Mouse (Mus musculus): ENCODE results near the gene AA986860. TPM values are rescaled to one million over a fixed set of nuclear protein-coding genes. Genes with fewer than 3 reads are reported as not detected.

AA986860 gene
- polyA plus RNA-seq, 1 experiment from 2014 or later: 0.73 TPM

DNA sequence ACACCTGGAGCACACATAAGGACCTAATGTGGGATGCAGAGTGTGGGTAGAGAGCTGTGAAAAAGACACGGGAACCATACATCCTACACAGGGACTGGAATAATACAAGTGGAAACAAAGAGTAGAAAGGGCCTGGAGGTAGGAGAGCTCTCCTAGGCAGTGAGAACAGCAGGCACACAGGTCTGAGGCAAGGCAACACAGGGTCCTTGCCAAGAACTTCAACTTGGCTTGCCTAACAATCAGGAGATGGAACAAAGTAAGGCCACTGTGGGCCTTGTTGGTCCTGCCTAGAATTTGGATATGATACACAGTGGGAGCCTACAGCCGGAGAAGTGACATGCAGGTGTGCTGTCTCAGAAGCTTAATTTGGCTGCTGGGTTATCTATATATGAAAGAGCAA, 38.1 kb downstream of the AA986860 start:
- Histone ChIP-seq H3K27me3 (ENCODE audit: insufficient read depth, poor library complexity, severe bottlenecking) (no peaks in the 10 kb centered on the region), H3K27ac (no peak overlapping the region), H3K9me3 (no peaks in the 10 kb centered on the region), H3K36me3 (no peaks in the 10 kb centered on the region), H3K4me3 (no peak overlapping the region), H3K4me1 (replicated peaks) (0 out of 2 replicates have a peak, but pooled peaks cover 1% of the 10 kb centered on the region)
- 90% methylated on average over 2 of the region's 2 CpGs for WGBS
- no peak for DNase-seq (ENCODE audit: low spot score)

DNA sequence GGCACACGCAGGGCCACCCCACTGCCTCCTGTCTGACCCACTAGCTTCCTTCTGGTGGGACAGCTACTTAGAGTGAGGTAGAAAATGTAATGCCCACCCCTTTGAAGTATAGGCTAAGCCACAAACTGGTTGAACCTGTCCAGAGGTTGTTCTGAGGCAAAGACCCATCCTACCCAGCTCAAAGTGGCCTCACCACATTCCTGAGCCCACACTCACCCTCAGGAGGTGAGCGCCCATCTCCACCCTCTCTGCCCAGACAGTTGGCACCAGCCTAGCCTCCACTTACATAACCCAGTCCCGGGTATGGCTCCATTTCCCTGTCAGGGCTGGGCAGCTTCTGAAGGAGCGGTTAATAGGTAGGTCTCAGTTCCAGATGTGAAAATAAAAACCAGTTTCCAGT, 38.7 kb downstream of the AA986860 start:
- no peak for DNase-seq (ENCODE audit: low spot score)
- Histone ChIP-seq H3K27ac (no peak overlapping the region), H3K4me3 (no peak overlapping the region), H3K36me3 (no peaks in the 10 kb centered on the region), H3K4me1 (replicated peaks) (0 out of 2 replicates have a peak, but pooled peaks cover 6% of the 10 kb centered on the region), H3K9me3 (no peaks in the 10 kb centered on the region), H3K27me3 (ENCODE audit: insufficient read depth, poor library complexity, severe bottlenecking) (no peaks in the 10 kb centered on the region)
- WGBS: 86% methylated on average over 4 of the region's 4 CpGs

DNA sequence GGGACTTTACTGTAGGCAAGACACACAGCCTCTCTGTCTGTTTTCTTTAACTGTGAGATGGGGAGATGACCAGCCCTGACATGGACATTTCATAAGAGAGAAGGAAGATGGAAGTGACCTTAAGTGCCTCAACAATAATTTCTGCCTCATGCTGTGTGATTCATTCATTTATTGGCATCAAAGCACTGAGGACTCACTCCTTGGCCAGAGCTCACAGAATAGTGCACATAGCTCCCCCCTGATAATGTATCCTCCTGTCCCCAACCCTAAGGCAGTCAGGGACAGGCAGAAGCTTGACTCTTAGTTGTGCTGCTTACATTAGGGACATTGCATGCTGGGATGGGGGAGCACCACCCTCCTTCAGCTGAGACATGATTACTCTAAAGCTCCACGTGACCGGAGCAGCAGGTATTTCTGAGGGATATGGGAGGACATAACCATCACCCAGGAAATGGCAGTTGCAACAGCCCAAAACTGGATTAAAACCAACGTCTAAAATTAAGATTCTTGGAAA, 39.3 kb downstream of the AA986860 start:
- Histone ChIP-seq H3K4me1 (replicated peaks) (0 out of 2 replicates have a peak, but pooled peaks cover 10% of the 10 kb centered on the region), H3K4me3 (no peak overlapping the region), H3K9me3 (no peaks in the 10 kb centered on the region), H3K27ac (no peak overlapping the region), H3K36me3 (no peaks in the 10 kb centered on the region), H3K27me3 (ENCODE audit: insufficient read depth, poor library complexity, severe bottlenecking) (no peaks in the 10 kb centered on the region)
- DNase-seq (ENCODE audit: low spot score): no peak
- 81% methylated on average over 3 of the region's 3 CpGs for WGBS

DNA sequence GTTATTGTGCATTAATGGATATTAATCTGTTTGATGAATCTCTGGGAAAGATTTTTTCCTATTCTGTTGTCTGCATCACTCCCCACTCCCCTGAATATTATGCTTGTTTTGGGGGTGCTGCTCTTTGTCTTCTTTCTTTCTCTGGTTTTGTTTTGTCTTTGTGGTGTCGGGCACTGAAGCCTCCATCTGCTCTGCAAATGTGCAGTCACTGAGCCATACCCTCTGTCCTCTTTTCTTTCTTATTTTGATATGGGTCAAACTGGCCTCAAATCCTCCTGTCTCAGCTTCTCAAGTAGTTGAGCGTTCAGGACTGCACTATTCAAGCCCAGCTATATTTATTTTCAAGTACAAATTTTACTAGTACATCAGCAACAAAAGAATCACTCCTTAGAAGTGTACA, 43.5 kb downstream of the AA986860 start:
- 0 out of 2 replicates have a peak, but pooled peaks cover 10% of the 10 kb centered on the region for H3K4me1 ChIP-seq (replicated peaks)
- WGBS: 51% methylated on average over 2 of the region's 2 CpGs
- H3K4me3 ChIP-seq: no peak overlapping the region
- H3K9me3 ChIP-seq: no peaks in the 10 kb centered on the region
- H3K36me3 ChIP-seq: no peaks in the 10 kb centered on the region
- no peak for DNase-seq (ENCODE audit: low spot score)
- H3K27me3 ChIP-seq (ENCODE audit: insufficient read depth, poor library complexity, severe bottlenecking): no peaks in the 10 kb centered on the region
- no peak overlapping the region; the same call in 1 of the 2 replicates for H3K27ac ChIP-seq

DNA sequence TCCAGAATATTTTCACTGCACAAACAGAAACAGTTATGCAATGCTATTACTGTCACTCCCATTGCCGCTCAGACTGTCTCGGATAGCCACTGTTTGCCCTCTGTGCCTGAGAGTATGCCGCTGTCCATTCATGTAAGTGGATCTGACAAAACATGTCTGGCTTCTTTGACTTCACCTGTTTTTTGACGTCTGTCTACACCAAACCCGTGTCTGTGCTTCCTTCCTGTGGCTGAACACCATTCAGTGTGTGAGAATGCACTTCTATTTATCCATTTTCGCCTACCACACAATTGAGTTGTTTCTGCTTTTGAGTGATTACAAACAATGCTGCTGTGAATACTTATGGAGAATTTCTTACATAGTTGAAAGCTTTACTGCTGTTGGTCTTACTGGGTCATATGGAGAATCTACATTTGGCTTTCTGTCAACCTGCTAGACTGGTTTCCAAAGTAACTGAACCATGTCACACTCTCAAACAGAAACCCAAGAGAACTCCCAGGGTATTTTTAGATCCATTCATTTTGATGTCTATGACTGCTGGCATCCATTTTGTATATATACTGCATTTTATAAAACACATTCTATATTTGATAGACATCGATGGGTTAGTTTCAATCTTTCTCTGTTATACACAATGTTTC, 44.0 kb downstream of the AA986860 start:
- DNase-seq (ENCODE audit: low spot score): no peak
- no peaks in the 10 kb centered on the region for H3K27me3 ChIP-seq (ENCODE audit: insufficient read depth, poor library complexity, severe bottlenecking)
- H3K27ac ChIP-seq: no peak overlapping the region; the same call in 1 of the 2 replicates
- 77% methylated on average over 7 of the region's 7 CpGs for WGBS
- no peaks in the 10 kb centered on the region for H3K36me3 ChIP-seq
- H3K4me1 ChIP-seq (replicated peaks): 0 out of 2 replicates have a peak, but pooled peaks cover 10% of the 10 kb centered on the region
- no peaks in the 10 kb centered on the region for H3K9me3 ChIP-seq
- H3K4me3 ChIP-seq: no peak overlapping the region

DNA sequence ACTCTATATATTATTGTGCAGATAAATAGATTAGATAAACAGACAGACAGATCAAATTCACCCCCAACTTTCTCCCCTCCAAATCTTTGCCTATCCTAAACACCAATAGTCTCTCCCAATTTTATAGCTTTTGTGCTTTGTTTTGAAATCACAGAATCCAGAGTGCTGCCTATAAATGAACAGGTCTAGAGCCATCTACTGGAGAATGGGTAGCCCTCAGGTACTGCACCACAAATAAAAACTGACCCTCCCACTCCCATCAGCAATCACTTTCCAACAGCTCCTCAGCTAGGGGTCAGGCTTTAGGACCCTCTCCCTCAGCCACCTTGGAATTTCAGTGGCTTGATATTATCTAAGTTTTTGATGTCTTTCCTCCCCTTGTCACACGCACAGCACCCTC, 44.9 kb downstream of the AA986860 start:
- Histone ChIP-seq H3K4me3 (no peak overlapping the region), H3K9me3 (no peaks in the 10 kb centered on the region), H3K27me3 (ENCODE audit: insufficient read depth, poor library complexity, severe bottlenecking) (no peaks in the 10 kb centered on the region), H3K27ac (no peak overlapping the region), H3K36me3 (no peaks in the 10 kb centered on the region), H3K4me1 (replicated peaks) (0 out of 2 replicates have a peak, but pooled peaks cover 10% of the 10 kb centered on the region)
- DNase-seq (ENCODE audit: low spot score): no peak
- WGBS: 85% methylated on average over 1 of the region's 1 CpGs

DNA sequence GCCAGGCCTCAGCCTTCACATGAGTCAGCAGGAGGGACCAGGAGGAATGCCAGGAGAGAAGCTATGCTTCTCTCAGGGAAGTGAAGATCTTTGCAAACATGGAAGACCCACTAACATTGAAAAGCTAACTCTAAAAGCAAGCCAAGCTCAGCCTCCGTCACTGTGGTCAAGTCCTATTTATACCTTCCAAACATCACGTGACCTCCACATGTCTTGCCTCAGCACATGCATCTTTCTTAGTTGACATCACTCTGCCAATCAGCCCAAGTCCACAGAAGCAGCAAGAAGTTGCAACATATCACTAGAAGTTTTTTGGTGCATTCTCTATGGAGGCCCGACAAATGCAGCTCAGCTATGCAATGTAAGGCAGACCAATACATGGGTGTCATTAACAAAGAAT, 48.1 kb downstream of the AA986860 start:
- Histone ChIP-seq H3K4me3 (no peak overlapping the region), H3K27me3 (ENCODE audit: insufficient read depth, poor library complexity, severe bottlenecking) (no peaks in the 10 kb centered on the region), H3K4me1 (replicated peaks) (0 out of 2 replicates have a peak, but pooled peaks cover 9% of the 10 kb centered on the region), H3K27ac (no peak overlapping the region), H3K9me3 (no peaks in the 10 kb centered on the region), H3K36me3 (no peaks in the 10 kb centered on the region)
- 91% methylated on average over 3 of the region's 3 CpGs for WGBS
- no peak for DNase-seq (ENCODE audit: low spot score)

DNA sequence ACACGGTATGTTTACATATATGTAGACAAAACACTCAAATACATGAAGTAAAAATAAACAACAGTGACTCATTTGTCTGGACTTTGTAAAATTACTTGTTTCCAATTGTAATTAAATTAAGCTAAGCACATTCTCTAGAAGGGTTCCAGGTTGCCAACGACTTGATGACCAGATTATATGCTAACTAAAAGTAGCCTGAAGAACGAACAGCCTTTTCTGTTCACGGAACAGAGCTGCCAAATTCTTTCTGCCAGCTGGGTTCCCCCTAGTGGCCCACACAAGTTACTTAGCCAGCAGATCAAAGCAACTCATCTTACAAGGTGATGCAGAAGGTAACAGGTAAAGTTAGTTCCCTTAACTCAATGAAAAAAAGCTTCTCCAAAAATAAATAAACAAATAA, 52.3 kb downstream of the AA986860 start:
- DNase-seq (ENCODE audit: low spot score): no peak
- 38% methylated on average over 4 of the region's 4 CpGs for WGBS
- Histone ChIP-seq H3K9me3 (no peaks in the 10 kb centered on the region), H3K27me3 (ENCODE audit: insufficient read depth, poor library complexity, severe bottlenecking) (no peaks in the 10 kb centered on the region), H3K4me3 (no peak overlapping the region), H3K27ac (no peak overlapping the region), H3K4me1 (replicated peaks) (no peaks in the 10 kb centered on the region), H3K36me3 (no peaks in the 10 kb centered on the region)

DNA sequence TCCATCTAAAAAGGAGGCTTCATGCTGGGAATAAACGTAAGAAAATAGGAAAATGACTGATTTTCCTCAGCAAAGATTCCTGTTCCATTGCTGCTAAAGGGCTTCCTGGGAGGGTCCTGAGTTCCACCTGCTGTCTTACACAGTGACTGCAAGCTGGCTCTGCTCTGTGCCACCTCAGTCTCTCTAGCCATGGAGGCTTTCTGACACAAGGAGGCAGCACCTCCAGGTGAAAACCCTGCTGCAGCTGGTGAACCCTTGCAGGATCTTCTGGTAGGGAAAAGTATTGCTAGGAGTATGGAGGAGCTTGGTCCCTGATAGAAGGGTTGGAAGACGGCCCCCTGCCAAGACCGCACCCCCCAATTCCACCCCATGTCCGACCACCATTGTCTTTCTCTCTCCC, 55.2 kb downstream of the AA986860 start:
- DNase-seq (ENCODE audit: low spot score): no peak
- Histone ChIP-seq H3K27ac (no peak overlapping the region), H3K9me3 (0 out of 2 replicates have a peak, but pooled peaks cover 3% of the 10 kb centered on the region), H3K4me1 (replicated peaks) (peaks cover 13% of the 10 kb centered on the region), H3K27me3 (ENCODE audit: insufficient read depth, poor library complexity, severe bottlenecking) (no peaks in the 10 kb centered on the region), H3K36me3 (no peaks in the 10 kb centered on the region), H3K4me3 (no peak overlapping the region)
- WGBS: 40% methylated on average over 4 of the region's 4 CpGs

DNA sequence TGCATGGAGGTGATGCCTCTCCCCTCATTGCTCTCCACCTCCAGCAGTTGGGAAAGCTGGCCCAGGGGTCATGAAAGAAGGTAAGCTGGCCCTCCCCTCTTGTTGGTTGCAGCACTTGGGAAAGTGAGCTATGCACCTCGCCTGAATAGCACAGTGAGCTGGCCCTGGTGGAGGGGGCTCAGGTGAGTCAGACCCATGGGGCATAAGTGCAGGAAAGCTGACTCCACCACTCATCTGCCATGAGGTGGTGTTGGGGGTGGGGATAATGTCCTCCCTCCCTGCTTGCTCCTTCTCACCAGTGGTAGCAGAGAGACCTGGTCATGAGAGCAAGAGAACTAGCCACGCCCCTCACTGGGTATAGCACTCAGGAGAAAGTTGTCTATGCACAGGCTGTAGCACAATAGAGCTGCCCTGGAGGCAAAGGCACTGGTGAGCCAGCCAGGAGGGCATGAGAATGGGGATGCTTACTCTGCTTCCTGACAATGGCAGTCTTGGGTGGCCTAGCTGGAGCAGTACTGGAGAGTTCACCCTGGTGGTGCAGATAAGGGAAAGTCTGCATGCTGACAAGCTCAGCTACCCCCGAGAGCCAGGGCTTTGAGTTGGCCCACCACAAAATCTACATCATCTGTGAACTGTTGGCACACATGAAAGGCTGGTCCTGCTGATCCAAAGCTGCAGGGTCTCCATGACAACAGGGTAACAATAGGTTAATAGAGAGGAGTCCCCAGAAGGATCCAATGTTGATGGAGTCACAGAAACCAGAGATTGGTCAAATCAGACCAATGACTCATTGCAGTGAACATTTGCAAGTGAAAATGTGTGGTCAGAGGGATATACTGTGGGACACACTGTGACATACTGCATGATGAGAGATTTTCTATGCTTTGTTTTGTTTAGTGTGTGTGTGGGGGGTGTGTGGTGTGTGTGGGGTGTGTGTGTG, 58.0 kb downstream of the AA986860 start:
- H3K27me3 ChIP-seq (ENCODE audit: insufficient read depth, poor library complexity, severe bottlenecking): no peaks in the 10 kb centered on the region
- peaks cover 13% of the 10 kb centered on the region for H3K4me1 ChIP-seq (replicated peaks)
- no peak overlapping the region for H3K4me3 ChIP-seq
- peaks cover 6% of the 10 kb centered on the region; the same call in 1 of the 2 replicates for H3K9me3 ChIP-seq
- no peak overlapping the region for H3K27ac ChIP-seq
- 58% methylated on average over 3 of the region's 3 CpGs for WGBS
- no peaks in the 10 kb centered on the region for H3K36me3 ChIP-seq
- no peak for DNase-seq (ENCODE audit: low spot score)

Data from hindbrain, embryonic 10.5 days (tissue).